24 mouse cellular contexts compared by ENCODE assay signal in the genomic region with DNA sequence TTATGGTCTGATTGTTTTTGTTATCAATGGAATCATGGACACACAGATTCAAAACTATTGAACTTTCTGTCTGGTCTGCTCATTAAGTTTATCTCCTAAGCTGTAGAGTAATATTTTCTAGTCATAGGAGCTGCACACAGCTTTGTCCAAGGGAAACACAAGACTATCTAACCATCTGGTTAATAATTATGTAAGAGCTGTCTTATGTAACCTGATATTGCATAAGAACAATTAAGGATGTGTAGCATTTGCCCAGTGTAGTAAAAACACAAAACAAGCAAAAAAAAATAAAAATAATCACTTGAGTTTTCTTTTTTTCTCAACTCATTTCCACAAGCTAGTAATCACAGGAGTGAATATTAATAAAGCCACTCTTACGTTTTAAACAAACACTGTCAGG. TPM values are rescaled to one million over a fixed set of nuclear protein-coding genes. Genes with fewer than 3 reads are reported as not detected.
DNase-seq lines count a peak whose midpoint lies in the region; ATAC-seq and TF ChIP-seq lines count a peak whose summit lies in the region.
"Had no signal": no experiment of that assay in that cellular context is flagged by ENCODE, and none has a peak within 500 bp of the region (broad histone marks: within the 10 kb centered on the region; RNA-seq: fewer than 3 reads in every experiment).

No protein-coding gene starts in this region.

- WGBS in kidney, adult 2 months: 14% methylated on average over 1 of the region's 1 CpGs
- WGBS in kidney, embryonic 15.5 days: 48% methylated on average over 1 of the region's 1 CpGs
- 85% methylated on average over 1 of the region's 1 CpGs for WGBS in liver, adult 2 months
- WGBS in liver, embryonic 11.5 days: 78% methylated on average over 1 of the region's 1 CpGs

- no peak overlapping the region for H3K4me2 ChIP-seq in kidney, embryonic 15.5 days
- H3K4me2 ChIP-seq in liver, embryonic 11.5 days: no peak overlapping the region
- H3K4me2 ChIP-seq: embryonic facial prominence, embryonic 13.5 days; embryonic facial prominence, embryonic 15.5 days; forebrain, embryonic 12.5 days had no signal

- H3K27ac ChIP-seq in kidney, adult 2 months (ENCODE audit: insufficient read depth, low read depth, low read length): no peak overlapping the region
- H3K27ac ChIP-seq in kidney, embryonic 15.5 days: no peak overlapping the region
- H3K27ac ChIP-seq in liver, adult 2 months (replicated peaks; ENCODE audit: insufficient read depth, low read depth, low read length): no peak overlapping the region
- H3K27ac ChIP-seq in liver, embryonic 11.5 days (ENCODE audit: low read depth, low read length): no peak overlapping the region
- H3K27ac ChIP-seq: embryonic facial prominence, embryonic 13.5 days; embryonic facial prominence, embryonic 15.5 days; forebrain, embryonic 10.5 days; forebrain, embryonic 12.5 days had no signal

- H3K36me3 ChIP-seq in kidney, adult 2 months (ENCODE audit: control insufficient read depth, insufficient read depth, low read length): no peaks in the 10 kb centered on the region
- H3K36me3 ChIP-seq in kidney, embryonic 15.5 days: no peaks in the 10 kb centered on the region
- no peaks in the 10 kb centered on the region for H3K36me3 ChIP-seq in liver, adult 2 months (ENCODE audit: control insufficient read depth, insufficient read depth, low read length)
- H3K36me3 ChIP-seq in liver, embryonic 11.5 days (ENCODE audit: control insufficient read depth, insufficient read depth, low read length): no peaks in the 10 kb centered on the region
- H3K36me3 ChIP-seq: embryonic facial prominence, embryonic 13.5 days; embryonic facial prominence, embryonic 15.5 days; forebrain, embryonic 10.5 days; forebrain, embryonic 12.5 days had no signal

- peaks cover 6% of the 10 kb centered on the region; the same call in 1 of the 2 replicates for H3K4me1 ChIP-seq in kidney, adult 2 months (ENCODE audit: control insufficient read depth, insufficient read depth, low read length)
- H3K4me1 ChIP-seq in kidney, embryonic 15.5 days: 0 out of 2 replicates have a peak, but pooled peaks cover 3% of the 10 kb centered on the region
- H3K4me1 ChIP-seq in liver, adult 2 months (ENCODE audit: control insufficient read depth, insufficient read depth, low read length): no peaks in the 10 kb centered on the region
- no peaks in the 10 kb centered on the region for H3K4me1 ChIP-seq in liver, embryonic 11.5 days (replicated peaks; ENCODE audit: control insufficient read depth, insufficient read depth, low read length)
- H3K4me1 ChIP-seq: embryonic facial prominence, embryonic 13.5 days; embryonic facial prominence, embryonic 15.5 days had no signal

- no peak overlapping the region for H3K4me3 ChIP-seq in kidney, adult 2 months (ENCODE audit: insufficient read depth, low read depth, low read length)
- no peak overlapping the region for H3K4me3 ChIP-seq in kidney, embryonic 15.5 days (replicated peaks)
- H3K4me3 ChIP-seq in liver, adult 2 months (ENCODE audit: insufficient read depth, low read depth, low read length): no peak overlapping the region
- H3K4me3 ChIP-seq in liver, embryonic 11.5 days (ENCODE audit: low read depth, low read length): no peak overlapping the region
- H3K4me3 ChIP-seq: embryonic facial prominence, embryonic 13.5 days; embryonic facial prominence, embryonic 15.5 days; erythroblast, embryonic 14.5 days; forebrain, embryonic 10.5 days; forebrain, embryonic 12.5 days had no signal

- no peak for TF ChIP-seq CTCF in kidney, adult 2 months (conservative IDR thresholded peaks at IDR 0.05; ENCODE audit: insufficient read depth, insufficient read length, low read depth, low read length)
- no peak for TF ChIP-seq CTCF in liver, adult 2 months (IDR thresholded peaks at IDR 0.05; ENCODE audit: low read depth, low read length)

- no peaks in the 10 kb centered on the region for H3K9me3 ChIP-seq in kidney, embryonic 15.5 days (replicated peaks)
- H3K9me3 ChIP-seq in liver, embryonic 11.5 days (ENCODE audit: control insufficient read depth, low read length): no peaks in the 10 kb centered on the region
- H3K9me3 ChIP-seq: embryonic facial prominence, embryonic 13.5 days; embryonic facial prominence, embryonic 15.5 days; forebrain, embryonic 10.5 days; forebrain, embryonic 12.5 days had no signal

- ATAC-seq in kidney, embryonic 15.5 days (replicated peaks; ENCODE audit: low FRiP score): no peak
- no peak for ATAC-seq in liver, embryonic 11.5 days (replicated peaks; ENCODE audit: low FRiP score)
- ATAC-seq: forebrain, embryonic 14.5 days; forebrain, embryonic 16.5 days had no signal

- H3K79me2 ChIP-seq in liver, adult 2 months (ENCODE audit: control insufficient read depth, insufficient read depth, low read length): no peaks in the 10 kb centered on the region

- no peaks in the 10 kb centered on the region for H3K27me3 ChIP-seq in kidney, adult 2 months (replicated peaks; ENCODE audit: control insufficient read depth, insufficient read depth, low read length)
- no peaks in the 10 kb centered on the region for H3K27me3 ChIP-seq in kidney, embryonic 15.5 days
- no peaks in the 10 kb centered on the region for H3K27me3 ChIP-seq in liver, adult 2 months (ENCODE audit: control insufficient read depth, insufficient read depth, low read length)
- no peaks in the 10 kb centered on the region for H3K27me3 ChIP-seq in liver, embryonic 11.5 days (replicated peaks; ENCODE audit: control insufficient read depth, insufficient read depth, low read length)
- H3K27me3 ChIP-seq: embryonic facial prominence, embryonic 13.5 days; embryonic facial prominence, embryonic 15.5 days; forebrain, embryonic 12.5 days had no signal

- H3K9ac ChIP-seq in kidney, embryonic 15.5 days: no peak overlapping the region
- no peak overlapping the region for H3K9ac ChIP-seq in liver, adult 2 months (ENCODE audit: low read depth, low read length)
- H3K9ac ChIP-seq in liver, embryonic 11.5 days (ENCODE audit: low read depth, low read length): no peak overlapping the region
- H3K9ac ChIP-seq: embryonic facial prominence, embryonic 13.5 days; embryonic facial prominence, embryonic 15.5 days; forebrain, embryonic 12.5 days had no signal

- peak; percentile 49 for DNase-seq in kidney, adult 2 months
- peak; percentile 63 for DNase-seq in liver, adult 2 months (ENCODE audit: extremely low read depth, low read depth, low spot score)
- no peak for DNase-seq in liver, embryonic 11.5 days (ENCODE audit: low spot score)
- peak; percentile 17 for DNase-seq in skeletal muscle tissue, adult 2 months (ENCODE audit: low read depth, low spot score)
- DNase-seq in urinary bladder, postnatal 10 days (ENCODE audit: low spot score): no peak
- DNase-seq: adrenal gland, adult 2 months; adrenal gland, postnatal 10 days; adrenal gland, postnatal 25 days; cerebellum, adult 11 months; cerebellum, adult 18-20 months; cerebellum, adult 8-10 months; cerebellum, postnatal 10 days; cerebellum, postnatal 25 days; embryo, embryonic 11 days had no signal

- TF ChIP-seq POLR2A in kidney, adult 2 months (IDR thresholded peaks at IDR 0.05; ENCODE audit: low read depth, low read length): no peak
- TF ChIP-seq POLR2A in liver, adult 2 months (IDR thresholded peaks at IDR 0.05; ENCODE audit: extremely low read depth, insufficient read depth, low read length): no peak

RNA-seq across cellular contexts. Expression of a gene that starts 20.5 kb away (rescaled TPM):
- 71.8 and 75.4 TPM in 2 replicates for polyA plus RNA-seq in kidney, adult 2 months (2012; rRNA removed)
- polyA plus RNA-seq in kidney, embryonic 15.5 days (2015; fragmentation: Nextera tagmentation; extraction: Ambion mirVana): 19.0 and 20.5 TPM in 2 replicates
- not detected in 2 replicates for total RNA-seq in liver, adult 2 months (2014; rRNA removed)
- polyA plus RNA-seq in liver, adult 2 months (2012; rRNA removed): not detected in 2 replicates
- polyA plus RNA-seq in liver, embryonic 11.5 days (2014; fragmentation: Nextera tagmentation; extraction: Ambion mirVana): 1.3 and 1.4 TPM in 2 replicates
- total RNA-seq: common myeloid progenitor, adult 5-6 weeks; MEL had no signal
- polyA plus RNA-seq: erythroblast, embryonic 14.5 days had no signal

Comparison
In these comparisons a context has a peak if more than half of its experiments do, and no peak if none do; other contexts are left out.
1. DNase-seq: peak in kidney, adult 2 months (single experiment), liver, adult 2 months (single experiment) and skeletal muscle tissue, adult 2 months (single experiment); none in liver, embryonic 11.5 days (single experiment) and urinary bladder, postnatal 10 days (single experiment).